Mouse (Mus musculus) testis, adult 2 months (tissue): Measurements from ENCODE around the gene Slc27a3.

Source experiments
- CTCF ChIP-seq: fragments of 200-500 bp; IDR thresholded peaks from 2 replicates; pipeline ENCODE4 v1.5.1; 2012; ENCODE audit warnings: low read depth, mild to moderate bottlenecking, inconsistent platforms, low read length, moderate library complexity; ENCODE audit not compliant: control insufficient read depth, insufficient read depth, insufficient replicate concordance
- POLR2A ChIP-seq: fragments of 200-500 bp; IDR thresholded peaks from 2 replicates; pipeline ENCODE4 v1.6.1; 2012; ENCODE audit warnings: low read depth, mild to moderate bottlenecking, inconsistent platforms, low read length, moderate library complexity; ENCODE audit not compliant: control insufficient read depth

DNA sequence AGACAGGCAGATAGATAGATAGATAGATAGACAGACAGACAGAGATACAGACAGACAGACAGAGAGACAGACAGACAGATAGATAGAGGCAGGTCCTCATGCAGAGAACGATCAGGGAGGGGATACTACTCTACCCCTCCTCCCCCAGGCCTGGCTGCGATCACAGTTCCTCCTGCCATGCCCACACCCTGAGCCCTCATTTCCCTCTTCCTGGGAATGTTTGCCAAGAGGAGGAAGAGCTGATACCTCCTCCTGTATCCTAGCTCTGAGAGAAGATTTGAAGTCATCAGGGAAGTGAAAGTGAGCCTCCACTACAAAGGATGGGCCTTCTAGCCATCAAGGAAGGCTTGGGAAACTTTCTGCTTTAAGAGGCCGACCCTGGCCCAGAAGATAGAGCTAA, 5.9 kb upstream of the Slc27a3 start:
- TF ChIP-seq CTCF (no peak), POLR2A (no peak)
